Mouse (Mus musculus) right cerebral cortex, postnatal 14 days (tissue): ENCODE measurements around the gene Timm22.

Experiments used
- DNase-seq: peaks from one replicate; pipeline ENCODE4 v3.0.0; 2022

The Timm22 gene

DNA sequence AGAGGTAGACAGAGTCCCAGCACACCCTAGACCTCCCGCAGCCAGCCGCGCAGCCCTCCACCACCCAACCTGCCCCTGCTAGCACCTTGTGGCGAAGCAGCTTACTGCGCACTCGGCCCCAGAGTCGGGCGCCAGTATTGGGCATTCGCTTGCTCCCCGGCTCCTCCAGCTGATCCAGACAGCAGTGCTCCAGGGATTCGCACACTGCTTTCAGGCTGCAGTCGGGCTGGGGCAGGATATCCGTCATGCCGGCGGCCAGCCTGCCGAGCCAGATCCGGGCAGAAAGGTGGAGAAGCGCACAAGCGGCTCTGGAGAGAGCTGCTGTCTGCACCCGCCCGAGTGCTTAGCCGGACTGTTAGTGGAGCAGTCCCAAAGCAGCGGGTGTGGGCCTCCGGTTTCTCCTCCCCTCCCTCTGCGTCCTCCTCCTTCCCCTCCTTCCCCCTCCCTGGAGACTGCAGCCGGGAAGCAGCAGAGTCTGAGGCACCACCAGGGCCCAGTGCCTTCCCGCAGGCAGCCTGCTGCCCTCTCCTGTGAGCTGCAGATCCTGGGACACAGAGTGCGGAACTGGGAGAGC is 30.2 kb downstream of the Timm22 start:
- peak; percentile 33 for DNase-seq

DNA sequence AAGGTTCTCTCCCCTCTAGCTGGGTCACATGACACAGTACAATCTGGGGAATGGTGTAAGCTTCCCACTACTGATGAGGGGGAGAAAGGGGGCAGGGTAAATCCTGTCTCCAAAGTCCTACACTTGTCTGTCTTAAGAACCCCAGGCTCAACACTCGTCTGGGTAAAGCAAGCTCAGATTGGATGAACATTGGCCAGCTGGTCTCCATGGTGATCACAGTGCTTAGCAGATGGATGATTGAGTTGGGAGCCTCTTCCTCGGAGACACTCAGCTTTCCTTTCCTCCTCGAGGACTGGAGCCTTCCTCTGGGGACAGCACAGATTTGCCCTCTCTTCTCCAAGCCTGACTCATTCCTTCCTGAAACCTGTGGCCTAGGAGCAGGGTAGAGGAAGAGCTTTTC is 32.9 kb downstream of the Timm22 start:
- no peak for DNase-seq

DNA sequence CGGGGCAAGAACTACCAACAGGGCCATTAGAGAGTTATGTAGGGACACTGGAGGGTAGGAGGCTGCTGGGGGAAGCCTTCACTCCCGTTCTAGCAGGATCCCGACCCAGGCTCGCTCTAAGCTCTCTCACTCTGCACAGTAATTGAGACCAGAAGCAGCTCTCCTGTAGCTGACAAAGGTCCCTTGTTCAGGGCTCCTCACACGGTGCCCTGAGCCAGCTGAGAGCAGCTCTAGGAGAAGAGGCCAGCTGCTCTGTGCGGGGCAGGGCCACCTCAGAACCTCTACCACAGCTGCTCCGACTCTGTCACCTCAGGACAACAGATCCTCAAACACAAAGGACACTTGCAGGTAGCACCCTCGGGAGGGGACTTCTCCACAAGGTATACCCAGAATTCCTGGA is 38.7 kb downstream of the Timm22 start:
- no peak for DNase-seq

DNA sequence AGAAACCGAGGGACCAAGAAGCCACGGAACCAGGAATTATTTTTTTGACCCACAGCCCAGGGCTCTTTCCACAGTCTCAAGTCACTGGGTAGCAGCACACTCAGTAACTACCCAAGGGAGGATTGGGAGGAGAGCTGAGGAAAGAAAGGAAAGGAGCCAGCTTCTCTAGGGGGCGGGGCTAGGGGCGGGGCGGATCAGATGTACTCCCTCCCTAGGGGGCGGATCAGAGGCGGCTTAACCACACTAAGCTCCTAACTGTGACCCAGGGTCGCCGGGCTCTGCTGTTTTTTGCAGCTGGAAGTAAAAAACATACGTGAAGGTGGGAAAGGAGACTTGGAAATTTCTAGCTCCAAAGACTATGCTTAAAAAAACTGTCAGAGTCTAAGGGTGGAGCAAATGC is 39.5 kb downstream of the Timm22 start:
- DNase-seq: no peak

DNA sequence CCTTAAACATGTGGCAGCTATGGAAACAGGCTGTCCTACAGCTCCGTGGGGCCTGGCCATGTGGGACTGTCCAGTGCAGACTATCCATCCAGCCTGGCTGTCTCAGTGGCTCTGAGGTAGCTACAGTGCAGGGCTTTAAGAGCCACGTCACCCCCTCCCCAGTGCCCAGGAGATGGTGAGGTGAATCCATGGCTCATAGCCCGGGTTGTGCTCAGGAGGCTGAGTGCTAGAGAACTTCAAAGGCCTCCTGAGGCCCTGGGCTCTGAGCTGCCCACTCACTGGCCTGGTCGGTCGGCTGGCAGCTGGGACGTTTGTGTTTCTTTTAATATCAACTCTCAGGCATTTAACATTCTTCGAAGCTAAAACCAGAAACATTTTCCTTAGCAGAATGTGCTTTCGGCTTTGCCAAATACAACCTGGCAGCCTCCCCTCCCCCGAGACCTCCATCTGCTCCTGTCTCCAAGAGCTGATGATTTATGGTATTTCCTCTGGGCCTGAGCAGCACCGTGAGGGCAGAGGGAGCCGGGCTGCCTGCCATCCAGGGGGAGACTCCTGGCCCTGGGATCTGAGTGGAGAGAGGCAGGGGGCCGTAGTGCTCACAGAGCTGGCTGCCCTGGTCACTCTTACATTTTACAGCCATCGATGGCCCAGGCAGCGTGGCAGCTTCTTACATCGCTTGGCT is 42.9 kb downstream of the Timm22 start:
- DNase-seq: peak; percentile 69

DNA sequence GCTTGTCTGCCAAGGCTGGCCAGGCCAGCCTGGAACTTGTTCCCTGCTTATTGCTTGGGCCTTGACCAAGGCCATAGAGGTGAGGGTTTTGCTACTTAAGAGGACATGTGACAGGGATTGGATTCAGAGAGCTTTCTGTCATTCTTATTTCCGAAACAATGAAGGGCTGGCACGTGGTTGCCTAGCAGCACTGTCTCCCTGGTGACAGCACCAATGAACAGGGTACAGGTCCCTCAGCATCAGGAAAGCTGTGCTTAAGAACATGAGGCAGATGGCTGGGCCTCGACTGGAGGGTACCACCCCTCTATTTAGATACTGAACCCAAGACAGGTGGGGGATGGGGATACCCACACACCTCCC is 43.4 kb downstream of the Timm22 start:
- no peak for DNase-seq

DNA sequence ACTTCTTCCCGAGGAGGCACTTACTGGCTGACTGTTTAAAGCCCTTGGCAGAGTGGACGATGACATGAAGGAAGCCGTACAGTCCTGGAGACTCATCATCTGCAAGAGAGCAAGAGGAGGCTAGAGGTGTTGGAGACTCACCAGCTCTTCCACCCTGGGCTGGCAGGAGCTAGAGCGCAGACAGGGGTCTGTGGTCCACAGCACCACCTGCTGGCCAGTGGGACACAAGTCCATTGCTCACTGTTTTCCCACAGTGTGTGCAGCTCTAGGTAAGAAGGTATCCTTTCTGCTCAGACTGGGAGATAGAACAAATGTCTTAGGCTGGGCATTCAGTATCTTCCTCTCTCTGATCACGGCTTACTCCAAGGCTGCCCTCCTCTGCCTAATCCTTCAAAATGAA is 47.7 kb downstream of the Timm22 start:
- DNase-seq: peak; percentile 80

DNA sequence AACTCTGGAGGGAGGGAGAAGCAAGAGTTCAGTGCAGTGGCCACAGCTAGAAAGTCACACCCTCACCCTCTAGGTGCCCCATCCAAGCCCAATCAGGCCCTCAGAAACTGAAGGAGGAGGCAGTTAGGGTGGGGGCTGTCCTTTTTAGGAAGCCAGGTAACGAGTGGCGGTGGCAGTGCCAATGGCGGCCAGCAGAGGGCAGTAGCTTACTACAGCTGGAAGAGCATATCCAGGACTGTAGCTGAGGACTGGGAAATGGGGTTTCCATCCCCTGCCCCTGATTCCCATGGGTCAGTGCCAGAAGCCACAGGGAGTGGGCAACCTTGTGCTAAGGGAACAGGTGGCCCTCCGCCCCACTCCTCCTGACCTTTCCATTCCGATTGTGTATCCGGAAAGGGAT is 49.5 kb downstream of the Timm22 start:
- peak; percentile 88 for DNase-seq

- no peak for DNase-seq
Measured at GRCm38 (mm10) chr11:76456897-76457296, 50.1 kb downstream of the Timm22 start.

DNA sequence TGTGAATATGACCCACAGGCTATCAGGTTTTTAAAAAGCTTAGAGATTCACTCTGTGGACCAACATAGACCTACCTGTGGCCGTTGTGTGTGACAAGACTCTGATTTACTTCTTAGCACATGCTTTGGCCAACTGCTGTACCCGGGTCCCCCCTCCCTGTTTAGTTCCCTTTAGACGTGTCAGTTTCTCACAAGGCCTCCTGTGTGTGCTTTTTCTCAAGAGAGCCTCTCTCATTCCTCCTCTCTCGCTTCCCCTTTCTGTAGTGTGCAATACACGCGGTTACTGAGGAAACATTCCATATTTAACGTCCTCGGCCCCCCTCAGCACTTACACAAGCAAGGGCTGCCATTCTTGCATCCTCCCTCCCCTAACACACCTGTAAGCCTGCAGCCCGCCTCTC is 52.0 kb downstream of the Timm22 start:
- no peak for DNase-seq

- no peak for DNase-seq
Measured at GRCm38 (mm10) chr11:76459489-76459888, 52.7 kb downstream of the Timm22 start.

- DNase-seq: no peak
Measured at GRCm38 (mm10) chr11:76461201-76461600, 54.4 kb downstream of the Timm22 start.

- DNase-seq: no peak
Measured at GRCm38 (mm10) chr11:76461696-76462095, 54.9 kb downstream of the Timm22 start.

DNA sequence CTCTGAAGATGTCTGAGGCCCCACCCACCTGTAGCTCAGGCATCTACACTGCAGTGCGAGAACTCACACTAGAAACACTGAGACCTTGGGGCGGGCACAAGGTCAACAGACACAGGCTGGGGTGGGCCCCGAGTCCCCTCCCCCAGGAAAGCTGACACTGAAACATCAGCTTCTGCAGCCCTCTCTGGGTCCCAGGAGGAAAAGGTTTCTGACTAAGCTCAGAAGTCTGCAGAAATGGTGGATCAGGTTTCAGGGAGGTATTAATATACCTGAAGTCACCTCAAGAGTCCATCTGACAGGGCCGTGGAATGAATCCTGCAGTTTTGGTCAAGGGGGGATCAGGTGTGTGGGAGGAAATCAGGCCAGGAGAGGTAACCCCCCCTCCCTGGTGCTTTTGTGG is 59.1 kb downstream of the Timm22 start:
- DNase-seq: no peak
